ENCODE assay signal across 26 mouse cellular contexts in the genomic region with DNA sequence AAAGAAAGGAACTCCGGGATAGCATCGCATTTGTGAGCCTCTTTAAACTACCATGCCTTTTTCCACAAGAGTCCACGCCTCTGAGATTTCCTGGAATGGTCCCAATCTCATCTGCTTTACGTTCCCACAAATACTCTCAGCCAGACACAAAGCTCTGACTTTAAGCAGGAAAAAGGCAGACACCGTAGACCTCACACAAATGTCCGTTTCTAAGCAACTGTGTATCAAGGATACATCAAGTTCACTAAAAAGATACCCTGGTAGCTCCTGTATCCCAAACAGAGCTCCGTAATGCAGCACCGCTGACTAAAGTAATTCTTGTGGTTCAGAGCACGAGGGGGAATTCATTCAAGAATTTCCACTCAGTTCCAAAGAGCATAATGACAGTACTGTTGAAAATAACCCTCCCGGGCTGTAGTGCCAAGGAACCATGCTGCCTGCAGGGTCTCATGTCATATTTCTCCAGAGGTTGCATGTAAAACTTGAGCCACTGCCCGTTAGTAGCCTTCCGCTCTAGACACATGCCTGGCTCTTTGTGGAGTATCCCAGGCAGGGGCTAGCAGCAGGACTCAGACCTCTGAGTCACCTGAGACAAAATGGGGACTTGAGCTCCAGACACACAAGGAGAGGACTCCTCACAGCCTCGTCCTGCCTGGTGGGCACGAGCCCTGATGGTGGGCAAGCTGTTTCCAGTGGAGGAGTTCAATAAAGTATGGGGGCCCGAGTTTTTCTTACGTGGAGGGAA. TPM values are rescaled to one million over a fixed set of nuclear protein-coding genes. Genes with fewer than 3 reads are reported as not detected.
A peak's percentile ranks its signal among the peaks of the same experiment; 100 is the strongest.
DNase-seq lines count a peak whose midpoint lies in the region; ATAC-seq and TF ChIP-seq lines count a peak whose summit lies in the region.
"Had no signal": no experiment of that assay in that cellular context is flagged by ENCODE, and none has a peak within 500 bp of the region (broad histone marks: within the 10 kb centered on the region; RNA-seq: fewer than 3 reads in every experiment).

No protein-coding gene starts in this region.

- H3K4me2 ChIP-seq in embryonic facial prominence, embryonic 12.5 days (replicated peaks) = no peak overlapping the region
- 0 out of 2 replicates have a peak overlapping the region, but pooled peaks have one; percentile 7 for H3K4me2 ChIP-seq in stomach, embryonic 16.5 days (ENCODE audit: low read depth, low read length)
- no peak overlapping the region for H3K4me2 ChIP-seq in stomach, postnatal 0 days (replicated peaks; ENCODE audit: low read depth)
- no peak overlapping the region for H3K4me2 ChIP-seq in embryonic facial prominence, embryonic 15.5 days (replicated peaks)
- H3K4me2 ChIP-seq: forebrain, embryonic 15.5 days; hindbrain, embryonic 12.5 days; midbrain, embryonic 13.5 days; neural tube, embryonic 13.5 days had no signal

- no peak overlapping the region for H3K9ac ChIP-seq in embryonic facial prominence, embryonic 12.5 days
- H3K9ac ChIP-seq in stomach, embryonic 16.5 days (ENCODE audit: low read length) = no peak overlapping the region
- no peak overlapping the region for H3K9ac ChIP-seq in stomach, postnatal 0 days (ENCODE audit: low read length)
- H3K9ac ChIP-seq in embryonic facial prominence, embryonic 15.5 days = no peak overlapping the region
- H3K9ac ChIP-seq: forebrain, embryonic 15.5 days; hindbrain, embryonic 12.5 days; liver, embryonic 14.5 days; midbrain, embryonic 13.5 days; neural tube, embryonic 13.5 days had no signal

- no peaks in the 10 kb centered on the region for H3K27me3 ChIP-seq in embryonic facial prominence, embryonic 12.5 days
- H3K27me3 ChIP-seq in embryonic facial prominence, embryonic 10.5 days (replicated peaks; ENCODE audit: low read depth, poor library complexity, severe bottlenecking) = no peaks in the 10 kb centered on the region
- H3K27me3 ChIP-seq in stomach, embryonic 16.5 days (ENCODE audit: control insufficient read depth, insufficient read depth, low read length) = no peaks in the 10 kb centered on the region
- H3K27me3 ChIP-seq in stomach, postnatal 0 days (ENCODE audit: control insufficient read depth, insufficient read depth, low read length) = no peaks in the 10 kb centered on the region
- no peaks in the 10 kb centered on the region for H3K27me3 ChIP-seq in embryonic facial prominence, embryonic 15.5 days
- H3K27me3 ChIP-seq: CH12.LX; forebrain, embryonic 15.5 days; hindbrain, embryonic 12.5 days; midbrain, embryonic 13.5 days; neural tube, embryonic 13.5 days had no signal

- peak overlapping the region; percentile 13; the same call in 1 of the 2 replicates for H3K27ac ChIP-seq in embryonic facial prominence, embryonic 12.5 days
- no peak overlapping the region for H3K27ac ChIP-seq in embryonic facial prominence, embryonic 10.5 days (replicated peaks)
- no peak overlapping the region for H3K27ac ChIP-seq in stomach, embryonic 16.5 days (ENCODE audit: low read length)
- H3K27ac ChIP-seq in stomach, postnatal 0 days (replicated peaks) = no peak overlapping the region
- 0 out of 2 replicates have a peak overlapping the region, but pooled peaks have one; percentile 13 for H3K27ac ChIP-seq in embryonic facial prominence, embryonic 15.5 days (replicated peaks)
- H3K27ac ChIP-seq: forebrain, embryonic 15.5 days; gastrocnemius, adult 2 months; hindbrain, embryonic 12.5 days; liver, embryonic 14.5 days; macrophage; midbrain, embryonic 13.5 days; neural tube, embryonic 13.5 days had no signal

- no peak for TF ChIP-seq CTCF in stomach, postnatal 0 days (IDR thresholded peaks at IDR 0.05; ENCODE audit: low read depth)

- no peak for ATAC-seq in embryonic facial prominence, embryonic 12.5 days (ENCODE audit: insufficient number of reproducible peaks, insufficient read depth, low FRiP score, low TSS enrichment)
- no peak for ATAC-seq in stomach, embryonic 16.5 days (ENCODE audit: insufficient read depth, low FRiP score)
- ATAC-seq in stomach, postnatal 0 days (ENCODE audit: low FRiP score, low TSS enrichment) = no peak
- 0 out of 2 replicates have a peak, but pooled peaks have one; percentile 4 for ATAC-seq in embryonic facial prominence, embryonic 15.5 days (ENCODE audit: insufficient number of reproducible peaks, low FRiP score, low TSS enrichment, low read depth)
- ATAC-seq: activated CD4-positive, CD25-positive, alpha-beta regulatory T cell, adult 4 months; forebrain, embryonic 15.5 days; intestine, postnatal 0 days; midbrain, embryonic 13.5 days had no signal

- no peak for DNase-seq in embryonic facial prominence, embryonic 10.5 days (ENCODE audit: low spot score)
- DNase-seq in stomach, postnatal 0 days (ENCODE audit: low spot score) = no peak
- DNase-seq in gastrocnemius, postnatal 14 days = no peak
- no peak for DNase-seq in embryo, embryonic 9.5 days (ENCODE audit: extremely low spot score)
- DNase-seq: adrenal gland, adult 2 months; adrenal gland, postnatal 36 days; cerebellum, adult 8-10 months; cerebellum, postnatal 25 days; gastrocnemius, adult 2 months; kidney, postnatal 25 days; liver; lung, adult 2 months; lung, postnatal 10 days; thymus, postnatal 14 days had no signal

- H3K4me3 ChIP-seq in embryonic facial prominence, embryonic 12.5 days = no peak overlapping the region
- no peak overlapping the region for H3K4me3 ChIP-seq in embryonic facial prominence, embryonic 10.5 days
- H3K4me3 ChIP-seq in stomach, embryonic 16.5 days (replicated peaks; ENCODE audit: low read length) = no peak overlapping the region
- no peak overlapping the region for H3K4me3 ChIP-seq in stomach, postnatal 0 days (ENCODE audit: low read depth, low read length)
- no peak overlapping the region for H3K4me3 ChIP-seq in embryonic facial prominence, embryonic 15.5 days (replicated peaks)
- H3K4me3 ChIP-seq: forebrain, embryonic 15.5 days; gastrocnemius, adult 2 months; hindbrain, embryonic 12.5 days; midbrain, embryonic 13.5 days; neural tube, embryonic 13.5 days had no signal

- no peaks in the 10 kb centered on the region for H3K9me3 ChIP-seq in embryonic facial prominence, embryonic 12.5 days
- no peaks in the 10 kb centered on the region for H3K9me3 ChIP-seq in embryonic facial prominence, embryonic 10.5 days
- no peaks in the 10 kb centered on the region for H3K9me3 ChIP-seq in stomach, embryonic 16.5 days (replicated peaks; ENCODE audit: control insufficient read depth, low read length)
- no peaks in the 10 kb centered on the region for H3K9me3 ChIP-seq in stomach, postnatal 0 days (ENCODE audit: control insufficient read depth, low read length)
- no peaks in the 10 kb centered on the region for H3K9me3 ChIP-seq in embryonic facial prominence, embryonic 15.5 days (replicated peaks)
- H3K9me3 ChIP-seq: forebrain, embryonic 15.5 days; hindbrain, embryonic 12.5 days; midbrain, embryonic 13.5 days; neural tube, embryonic 13.5 days had no signal

- WGBS in embryonic facial prominence, embryonic 12.5 days = 75% methylated on average over 16 of the region's 16 CpGs
- 89% methylated on average over 16 of the region's 16 CpGs for WGBS in embryonic facial prominence, embryonic 10.5 days
- WGBS in stomach, embryonic 16.5 days = 69% methylated on average over 16 of the region's 16 CpGs
- 67% methylated on average over 16 of the region's 16 CpGs for WGBS in stomach, postnatal 0 days
- WGBS in embryonic facial prominence, embryonic 15.5 days = 46% methylated on average over 16 of the region's 16 CpGs

- no peak for TF ChIP-seq EP300 in stomach, postnatal 0 days (optimal IDR thresholded peaks at IDR 0.05)

- peaks cover 13% of the 10 kb centered on the region for H3K4me1 ChIP-seq in embryonic facial prominence, embryonic 12.5 days
- peaks cover 22% of the 10 kb centered on the region for H3K4me1 ChIP-seq in embryonic facial prominence, embryonic 10.5 days
- peaks cover 12% of the 10 kb centered on the region for H3K4me1 ChIP-seq in stomach, embryonic 16.5 days (ENCODE audit: control insufficient read depth, insufficient read depth, low read length)
- no peaks in the 10 kb centered on the region for H3K4me1 ChIP-seq in stomach, postnatal 0 days (replicated peaks; ENCODE audit: control insufficient read depth, insufficient read depth)
- peaks cover 27% of the 10 kb centered on the region for H3K4me1 ChIP-seq in embryonic facial prominence, embryonic 15.5 days

- intact Hi-C loops in gastrocnemius, postnatal 14 days (cut with DNase I; ENCODE audit: low total_unique reads) = no loop called here

- H3K36me3 ChIP-seq in embryonic facial prominence, embryonic 12.5 days = no peaks in the 10 kb centered on the region
- H3K36me3 ChIP-seq in embryonic facial prominence, embryonic 10.5 days (replicated peaks) = no peaks in the 10 kb centered on the region
- no peaks in the 10 kb centered on the region for H3K36me3 ChIP-seq in stomach, embryonic 16.5 days (ENCODE audit: control insufficient read depth, insufficient read depth, low read length)
- no peaks in the 10 kb centered on the region for H3K36me3 ChIP-seq in stomach, postnatal 0 days (ENCODE audit: control insufficient read depth, insufficient read depth, low read length)
- no peaks in the 10 kb centered on the region for H3K36me3 ChIP-seq in embryonic facial prominence, embryonic 15.5 days
- H3K36me3 ChIP-seq: forebrain, embryonic 15.5 days; hindbrain, embryonic 12.5 days; midbrain, embryonic 13.5 days; neural tube, embryonic 13.5 days had no signal

RNA-seq across cellular contexts. Expression of a gene that starts 58.0 kb away (rescaled TPM):
- polyA plus RNA-seq in embryonic facial prominence, embryonic 12.5 days (2016; fragmentation: Nextera tagmentation; extraction: Ambion mirVana) = 14.3 and 17.7 TPM in 2 replicates
- 0.67 and 1.5 TPM in 2 replicates for polyA plus RNA-seq in embryonic facial prominence, embryonic 10.5 days (2016; fragmentation: Nextera tagmentation; extraction: Ambion mirVana)
- polyA plus RNA-seq in stomach, embryonic 16.5 days (2015; fragmentation: Nextera tagmentation; extraction: Ambion mirVana) = 29.4 and 33.8 TPM in 2 replicates
- polyA plus RNA-seq in stomach, postnatal 0 days (2015; fragmentation: Nextera tagmentation; extraction: Ambion mirVana) = 87.8 and 99.3 TPM in 2 replicates
- polyA plus RNA-seq in embryonic facial prominence, embryonic 15.5 days (2015; fragmentation: Nextera tagmentation; extraction: Ambion mirVana) = 43.0 and 45.2 TPM in 2 replicates
- 10 to 100 TPM; 14.0 to 17.3 TPM for total RNA-seq in gastrocnemius, postnatal 14 days (2021)

Comparison
In these comparisons a context has a peak if more than half of its experiments do, and no peak if none do; other contexts are left out.
1. H3K27ac ChIP-seq: peak in embryonic facial prominence, embryonic 12.5 days (single experiment) and embryonic facial prominence, embryonic 15.5 days (single experiment); none in embryonic facial prominence, embryonic 10.5 days (single experiment), stomach, embryonic 16.5 days (single experiment) and stomach, postnatal 0 days (single experiment).